ENCODE assay signal across 9 mouse cellular contexts in genomic region chr5:124963806-124964672, GRCm38 (mm10). TPM values are rescaled to one million over a fixed set of nuclear protein-coding genes. Genes with fewer than 3 reads are reported as not detected.
DNase-seq lines count a peak whose midpoint lies in the region; ATAC-seq lines count a peak whose summit lies in the region.
"Had no signal": no experiment of that assay in that cellular context is flagged by ENCODE, and none has a peak within 500 bp of the region (broad histone marks: within the 10 kb centered on the region; RNA-seq: fewer than 3 reads in every experiment).

No protein-coding gene starts in this region.

- no peaks in the 10 kb centered on the region for H3K27me3 ChIP-seq in embryonic facial prominence, embryonic 13.5 days
- no peaks in the 10 kb centered on the region for H3K27me3 ChIP-seq in liver, embryonic 12.5 days (replicated peaks)
- no peaks in the 10 kb centered on the region for H3K27me3 ChIP-seq in neural tube, embryonic 14.5 days (ENCODE audit: control insufficient read depth, insufficient read depth, low read length)

- H3K4me3 ChIP-seq in embryonic facial prominence, embryonic 13.5 days = peak overlapping the region; percentile 25
- no peak overlapping the region for H3K4me3 ChIP-seq in liver, embryonic 12.5 days
- H3K4me3 ChIP-seq in neural tube, embryonic 14.5 days (ENCODE audit: low read depth, low read length) = no peak overlapping the region

- peak overlapping the region; percentile 81 for H3K27ac ChIP-seq in embryonic facial prominence, embryonic 13.5 days
- H3K27ac ChIP-seq in liver, embryonic 12.5 days = no peak overlapping the region
- peak overlapping the region; percentile 3 for H3K27ac ChIP-seq in neural tube, embryonic 14.5 days (ENCODE audit: low read depth, low read length)

- DNase-seq in adrenal gland, adult 2 months = peak; percentile 48
- DNase-seq in adrenal gland, adult 18-20 months (ENCODE audit: low spot score in 2 of 2) = no peak
- peak; percentile 54 to 63 for DNase-seq in heart, postnatal 14 days
- DNase-seq in kidney, postnatal 36 days = peak; percentile 37 to 67

- peak overlapping the region; percentile 44 for H3K9ac ChIP-seq in embryonic facial prominence, embryonic 13.5 days
- H3K9ac ChIP-seq in liver, embryonic 12.5 days = no peak overlapping the region
- H3K9ac ChIP-seq in neural tube, embryonic 14.5 days (replicated peaks; ENCODE audit: low read depth, low read length) = no peak overlapping the region

- H3K4me2 ChIP-seq in embryonic facial prominence, embryonic 13.5 days = peak overlapping the region; percentile 53
- H3K4me2 ChIP-seq in liver, embryonic 12.5 days = 0 out of 2 replicates have a peak overlapping the region, but pooled peaks have one; percentile 24
- peak overlapping the region; percentile 33; the same call in 1 of the 2 replicates for H3K4me2 ChIP-seq in neural tube, embryonic 14.5 days (ENCODE audit: low read depth, low read length)

- WGBS in embryonic facial prominence, embryonic 13.5 days = 29% methylated on average over 22 of the region's 22 CpGs
- 58% methylated on average over 22 of the region's 22 CpGs for WGBS in liver, embryonic 12.5 days (ENCODE audit: insufficient replicate concordance)
- 64% methylated on average over 22 of the region's 22 CpGs for WGBS in neural tube, embryonic 14.5 days

- intact Hi-C loops in heart, postnatal 14 days (cut with DNase I) = loop anchor here (2.0 kb wide), 1 partner anchor 29 kb away; no protein-coding TSS in a partner anchor

- ATAC-seq in embryonic facial prominence, embryonic 13.5 days (ENCODE audit: insufficient number of reproducible peaks, insufficient read depth, low FRiP score, low TSS enrichment, low read depth) = peak; percentile 32; the same call in 1 of the 2 replicates
- ATAC-seq in liver, embryonic 12.5 days = peak; percentile 32; the same call in 1 of the 2 replicates
- ATAC-seq in neural tube, embryonic 14.5 days (ENCODE audit: low read depth) = peak; percentile 17; the same call in 1 of the 2 replicates
- ATAC-seq in granulocyte monocyte progenitor cell, adult 5-6 weeks (replicated peaks; ENCODE audit: poor library complexity, severe bottlenecking) = no peak

- H3K4me1 ChIP-seq in embryonic facial prominence, embryonic 13.5 days = peaks cover 57% of the 10 kb centered on the region
- H3K4me1 ChIP-seq in liver, embryonic 12.5 days = peaks cover 8% of the 10 kb centered on the region; the same call in 1 of the 2 replicates
- no peaks in the 10 kb centered on the region; the same call in 1 of the 2 replicates for H3K4me1 ChIP-seq in neural tube, embryonic 14.5 days (ENCODE audit: control insufficient read depth, insufficient read depth, low read length)

- no peaks in the 10 kb centered on the region for H3K9me3 ChIP-seq in embryonic facial prominence, embryonic 13.5 days
- peaks cover 4% of the 10 kb centered on the region; the same call in 1 of the 2 replicates for H3K9me3 ChIP-seq in liver, embryonic 12.5 days (replicated peaks)
- no peaks in the 10 kb centered on the region for H3K9me3 ChIP-seq in neural tube, embryonic 14.5 days (ENCODE audit: control insufficient read depth, low read length)

- H3K36me3 ChIP-seq in embryonic facial prominence, embryonic 13.5 days = no peaks in the 10 kb centered on the region
- no peaks in the 10 kb centered on the region for H3K36me3 ChIP-seq in liver, embryonic 12.5 days
- no peaks in the 10 kb centered on the region for H3K36me3 ChIP-seq in neural tube, embryonic 14.5 days (ENCODE audit: control insufficient read depth, insufficient read depth, low read length)

RNA-seq across cellular contexts. Expression of gene Rflna, which starts 39.0 kb away (rescaled TPM):
- total RNA-seq in adrenal gland, adult 2 months (2021) = 1 to 10 TPM; 4.6 to 5.6 TPM
- polyA plus RNA-seq in adrenal gland, adult 2 months (2012; rRNA removed) = 18.7 and 21.1 TPM in 2 replicates
- 1 to 10 TPM; 2.9 to 6.3 TPM for total RNA-seq in adrenal gland, adult 18-20 months (2021)
- 24.8 and 34.6 TPM in 2 replicates for polyA plus RNA-seq in embryonic facial prominence, embryonic 13.5 days (2015; fragmentation: Nextera tagmentation; extraction: Ambion mirVana)
- under 1 TPM; 0.39 to 0.60 TPM for total RNA-seq in heart, postnatal 14 days (2021)
- polyA plus RNA-seq in liver, embryonic 12.5 days (2016; fragmentation: Nextera tagmentation; extraction: Ambion mirVana) = 0.45 and 0.69 TPM in 2 replicates
- 5.6 and 6.4 TPM in 2 replicates for polyA plus RNA-seq in neural tube, embryonic 14.5 days (2014; fragmentation: Nextera tagmentation; extraction: Ambion mirVana)
- not detected in 2 replicates for total RNA-seq in granulocyte monocyte progenitor cell, adult 5-6 weeks (2014; fragmentation: Nextera tagmentation)
- not detected in 2 replicates for total RNA-seq in granulocyte monocyte progenitor cell, adult 5-6 weeks (2017)
- total RNA-seq: common myeloid progenitor, adult 5-6 weeks had no signal

Comparison
In these comparisons a context has a peak if more than half of its experiments do, and no peak if none do; other contexts are left out.
1. DNase-seq: peak in adrenal gland, adult 2 months (single experiment), heart, postnatal 14 days (2 of 2) and kidney, postnatal 36 days (2 of 2); none in adrenal gland, adult 18-20 months (0 of 2).
2. Peak in every context shown above with its lines, with median percentiles within 50 percentile points of each other: H3K4me2 ChIP-seq.